Mouse (Mus musculus) inflammation-experienced regulatory T-cells, adult 16 weeks (primary cell): ENCODE data around the gene Vmn1r204. TPM values are rescaled to one million over a fixed set of nuclear protein-coding genes. Genes with fewer than 3 reads are reported as not detected.

Experiments
- polyA plus RNA-seq: library from polyadenylated mRNA; unstranded; fragments of 100-300 nt; shearing (Covaris generic); gene quantifications from one replicate; pipeline ENCODE4 v1.2.1, GENCODE M21; 2017

The Vmn1r204 gene
- polyA plus RNA-seq, result not detected

DNA sequence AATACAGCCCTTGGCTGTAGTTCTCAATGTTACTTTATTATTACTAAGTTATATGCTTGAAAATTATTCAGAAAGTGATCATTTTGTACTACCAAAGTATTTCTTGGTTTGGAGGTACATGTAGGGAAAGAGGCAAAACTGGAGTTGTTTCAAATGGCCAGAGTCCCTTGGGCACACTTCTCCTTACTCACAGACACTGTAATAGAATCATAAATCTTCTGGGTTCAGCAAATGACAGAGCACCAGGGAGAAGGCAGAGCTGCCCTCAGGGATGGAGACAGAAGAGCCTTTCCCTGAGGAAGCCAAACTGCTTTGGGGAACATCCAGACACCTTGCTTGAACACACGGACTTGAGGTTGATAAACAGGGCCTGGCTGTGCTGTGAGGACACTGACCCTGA is at the start of gene Vmn1r204:
Gene Vmn1r204, plus strand, starts transcription at position 301 of the 400 bp plus-strand sequence.

GRCm38 (mm10) chr13:22505281-22505680 is 47.7 kb upstream of the Vmn1r204 start, which contains the start of gene Vmn1r202:
Gene Vmn1r202 (minus strand): TSS chr13:22505381.

DNA sequence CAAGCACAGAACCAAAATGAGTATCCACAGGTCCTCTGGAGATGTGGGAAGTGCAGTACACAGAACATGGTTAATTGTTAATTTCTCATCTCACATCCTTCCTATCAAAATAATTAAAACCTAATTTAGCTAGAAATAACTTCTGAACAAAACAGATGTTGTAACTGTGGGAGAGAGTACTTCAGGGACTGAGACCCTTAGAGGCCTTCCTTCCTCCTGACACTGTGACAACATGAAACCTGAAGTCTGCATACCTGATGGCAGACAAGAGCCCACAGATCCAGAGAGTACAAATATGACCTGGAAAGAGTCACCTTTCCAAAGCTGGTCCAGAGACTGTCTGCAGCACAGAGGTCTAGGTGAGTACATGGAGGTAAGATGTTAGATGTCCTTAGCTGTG is 35.2 kb upstream of the Vmn1r204 start, which contains the start of gene Vmn1r203:
Gene Vmn1r203, plus strand, starts transcription at position 301 of the 400 bp plus-strand sequence.

DNA sequence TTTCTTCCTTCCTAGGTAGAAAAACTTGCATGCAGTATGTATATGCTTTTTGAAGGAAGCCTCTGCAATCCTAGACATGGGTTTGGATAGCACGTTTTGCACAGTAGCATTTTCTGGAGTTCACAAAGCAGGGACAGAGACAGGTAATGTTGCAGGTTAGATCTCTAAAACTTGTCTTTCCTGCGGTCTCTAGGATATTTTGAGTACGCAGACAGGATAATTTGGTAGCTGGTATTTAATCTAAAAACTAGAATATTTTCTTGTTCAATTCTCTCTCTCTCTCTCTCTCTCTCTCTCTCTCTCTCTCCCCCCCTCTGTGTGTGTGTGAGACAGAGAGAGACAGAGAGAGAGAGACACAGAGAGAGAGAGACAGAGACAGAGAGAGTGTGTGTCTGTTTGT is 39.9 kb downstream of the Vmn1r204 start, which contains the start of gene Vmn1r205:
Gene Vmn1r205, minus strand, starts transcription at position 101 of the 400 bp plus-strand sequence.

Other genes starting within 250 kb of the Vmn1r204 start
- 0.06 TPM for gene Vmn1r197, start 228.6 kb upstream of the Vmn1r204 start, polyA plus RNA-seq
- gene Vmn1r198, start 202.8 kb upstream of the Vmn1r204 start, polyA plus RNA-seq, result not detected
- not detected for gene Vmn1r199, start 173.4 kb upstream of the Vmn1r204 start, polyA plus RNA-seq
- gene Vmn1r200, start 162.8 kb upstream of the Vmn1r204 start, polyA plus RNA-seq, result 0.20 TPM
- gene Vmn1r201, start 81.3 kb upstream of the Vmn1r204 start, polyA plus RNA-seq, result not detected
- gene Vmn1r202, start 47.8 kb upstream of the Vmn1r204 start, polyA plus RNA-seq, result not detected
- 0.18 TPM for gene Vmn1r203, start 35.1 kb upstream of the Vmn1r204 start, polyA plus RNA-seq
- gene Vmn1r205, start 39.8 kb downstream of the Vmn1r204 start, polyA plus RNA-seq, result not detected
- not detected for gene Vmn1r206, start 71.1 kb downstream of the Vmn1r204 start, polyA plus RNA-seq
- not detected for gene Vmn1r207-ps, start 176.4 kb downstream of the Vmn1r204 start, polyA plus RNA-seq
- gene Vmn1r208, start 224.2 kb downstream of the Vmn1r204 start, polyA plus RNA-seq, result not detected